Mouse (Mus musculus): ENCODE results near the gene Gm21969.
A peak's percentile ranks its signal among the peaks of the same experiment; 100 is the strongest.

Gene Gm21969

GRCm38 (mm10) chr4:139661897-139662296 lies 58.9 kb downstream of the Gm21969 start:
- no peak for DNase-seq (ENCODE audit: low spot score)

DNA sequence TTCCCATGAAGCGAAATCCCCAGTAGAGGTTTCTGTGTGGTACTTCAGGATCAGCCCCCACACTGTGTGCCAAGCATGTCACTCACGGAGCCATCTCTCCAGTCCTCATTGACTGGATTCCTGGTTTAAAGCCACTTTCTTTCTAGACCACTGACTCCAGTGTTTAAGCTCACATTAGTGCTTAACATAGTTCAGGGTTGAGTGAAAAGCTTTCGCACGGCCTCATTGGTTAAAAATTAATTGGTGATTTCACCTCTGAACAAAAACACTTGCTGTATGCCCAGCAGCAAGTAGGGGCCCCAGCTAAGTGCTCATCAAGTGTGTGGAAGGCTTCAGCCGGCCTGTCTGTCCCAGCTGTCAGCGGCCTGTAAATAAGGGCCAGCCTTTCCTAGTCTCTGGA lies 64.6 kb downstream of the Gm21969 start:
- DNase-seq (ENCODE audit: low spot score), result no peak

DNA sequence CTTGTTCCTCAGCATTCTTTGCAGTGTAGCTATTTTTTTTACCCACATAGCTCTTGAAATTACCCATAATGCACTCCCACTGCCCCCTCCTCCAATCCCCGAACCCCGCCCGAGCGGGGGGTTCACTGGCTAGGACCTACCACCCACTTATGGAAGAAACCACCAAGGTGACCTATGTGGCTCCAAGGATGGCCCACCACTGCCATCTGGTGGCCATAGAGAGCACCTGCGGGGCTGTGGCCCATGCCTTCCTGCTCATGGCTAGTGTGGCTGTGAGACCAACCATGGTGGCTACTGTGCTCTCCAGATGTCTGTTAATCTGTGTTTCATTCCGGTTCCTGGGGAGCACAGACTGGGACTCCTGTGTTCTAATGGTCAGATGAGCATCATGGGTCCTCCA lies 66.9 kb downstream of the Gm21969 start:
- DNase-seq (ENCODE audit: low spot score), result peak; percentile 46

DNA sequence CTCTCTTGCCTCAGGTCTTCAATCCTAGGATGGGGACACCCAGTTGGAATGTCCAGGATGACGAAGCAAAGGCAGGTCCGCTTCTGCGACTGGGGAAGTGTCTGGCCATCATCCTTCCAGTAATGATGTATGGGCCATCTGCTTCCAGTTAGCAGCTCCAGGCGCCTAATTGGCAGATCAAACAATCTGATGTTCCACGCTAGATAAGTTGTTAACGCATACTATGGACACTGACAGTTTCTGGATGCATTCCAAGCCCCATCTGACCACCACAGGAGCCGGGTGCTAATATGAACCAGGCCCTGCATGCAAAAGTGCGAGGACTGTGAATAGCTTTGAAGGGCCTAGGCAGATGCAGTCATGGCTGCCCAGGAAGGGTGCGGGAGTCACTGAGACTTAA lies 72.7 kb downstream of the Gm21969 start:
- DNase-seq (ENCODE audit: low spot score), result no peak

DNA sequence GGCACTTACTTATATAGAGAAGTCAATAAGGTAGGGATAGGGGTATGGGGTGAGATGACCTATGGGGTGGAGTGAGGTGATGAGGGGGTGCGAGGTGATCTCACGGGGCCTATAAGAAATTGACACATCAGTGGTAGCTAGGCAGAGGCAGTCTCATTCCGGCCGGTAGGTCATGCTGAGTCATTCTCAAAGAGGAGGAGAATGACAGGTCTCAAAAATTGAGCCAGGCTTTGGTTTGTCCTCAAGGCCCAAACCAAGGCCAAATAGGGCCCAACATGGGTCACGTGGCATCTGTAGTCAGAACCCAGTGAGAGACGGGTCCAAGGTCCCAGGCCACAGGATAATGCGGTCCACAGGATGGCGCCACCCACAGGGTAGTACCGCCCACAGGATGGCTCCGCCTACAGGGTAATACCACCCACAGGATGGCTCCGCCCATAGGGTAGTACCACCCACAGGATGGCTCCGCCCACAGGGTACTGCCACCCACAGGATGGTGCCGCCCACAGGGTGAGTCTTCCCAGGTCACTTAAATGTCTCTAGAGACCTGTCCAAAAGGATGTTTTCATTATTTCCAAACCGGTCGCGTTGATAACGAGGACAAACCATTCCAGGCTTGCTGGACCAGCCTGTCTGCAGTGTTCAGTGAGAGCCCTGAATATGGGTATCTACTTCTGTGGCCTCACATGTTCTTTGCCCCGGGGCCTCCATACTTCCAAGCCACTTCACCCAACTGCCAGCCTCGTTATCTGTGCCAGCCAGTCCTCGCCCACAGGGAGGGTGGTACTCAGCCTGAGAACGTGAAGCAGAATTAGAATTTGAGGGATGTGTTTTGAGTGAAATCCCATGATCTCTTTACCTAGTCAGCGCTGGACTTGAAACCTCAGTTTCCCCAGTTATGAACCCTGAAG lies 81.0 kb downstream of the Gm21969 start:
- DNase-seq (ENCODE audit: low spot score), result no peak

DNA sequence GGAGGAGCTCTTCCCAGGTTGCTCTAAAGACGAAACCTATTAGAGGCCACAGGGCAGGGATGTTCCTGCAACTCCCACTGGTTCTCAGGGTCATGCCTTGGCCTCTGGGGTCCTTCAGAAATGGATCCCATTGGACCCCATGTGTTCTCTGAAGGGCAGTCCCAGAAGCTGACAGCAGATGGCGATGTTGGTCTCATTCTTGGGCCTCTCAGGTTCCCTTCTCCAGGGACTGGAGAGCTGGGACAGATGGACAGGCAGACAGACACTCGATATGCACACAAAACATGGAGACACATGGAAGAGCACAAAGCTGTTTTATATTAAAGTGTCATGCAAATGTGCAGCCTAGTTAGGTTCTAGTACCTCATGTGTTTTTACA lies 81.6 kb downstream of the Gm21969 start:
- DNase-seq (ENCODE audit: low spot score), result no peak

DNA sequence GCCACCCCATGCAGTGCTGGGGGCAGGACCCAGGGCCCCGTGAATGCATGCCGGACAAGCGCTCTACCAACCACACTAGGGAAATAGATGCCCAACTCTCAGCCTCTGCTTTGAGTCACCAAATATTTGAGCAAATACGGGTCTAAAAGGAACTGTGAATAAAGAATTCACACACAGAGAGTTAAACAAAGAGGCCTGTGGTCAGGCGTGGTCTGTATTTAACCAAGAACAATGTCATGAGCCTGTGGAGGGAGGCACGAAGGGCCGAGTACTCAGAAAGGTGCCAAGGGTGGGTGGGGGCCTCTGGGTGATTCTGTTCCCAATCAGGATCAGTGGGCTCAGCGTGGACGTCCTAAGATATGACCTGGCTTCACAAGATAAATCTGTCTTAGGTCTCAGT lies 85.1 kb downstream of the Gm21969 start:
- DNase-seq (ENCODE audit: low spot score), result no peak

GRCm38 (mm10) chr4:139689627-139690269 lies 86.8 kb downstream of the Gm21969 start:
- DNase-seq (ENCODE audit: low spot score), result no peak

- no peak for DNase-seq (ENCODE audit: low spot score)
Observed at GRCm38 (mm10) chr4:139693315-139693714, 90.3 kb downstream of the Gm21969 start.

DNA sequence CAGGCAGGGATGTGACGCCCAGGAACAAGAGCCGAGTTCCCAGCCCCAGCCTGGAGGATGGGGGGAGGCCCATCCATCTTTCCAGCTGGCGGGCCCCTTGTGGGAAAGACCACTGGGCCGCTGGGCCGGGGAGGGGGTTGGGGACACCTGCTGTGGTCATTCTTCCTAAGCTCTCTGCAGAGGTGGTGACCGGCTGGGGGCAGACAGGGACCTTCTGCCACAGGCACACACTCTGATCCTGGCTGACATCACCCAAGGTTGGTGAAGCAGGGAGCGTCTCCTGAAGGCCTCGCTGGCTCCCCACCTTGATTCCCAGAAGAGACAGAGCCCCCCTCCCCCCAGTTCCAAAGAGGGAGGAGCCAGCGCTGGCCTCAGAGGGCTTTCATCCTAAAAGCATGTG lies 94.8 kb downstream of the Gm21969 start:
- DNase-seq (ENCODE audit: low spot score), result no peak

DNA sequence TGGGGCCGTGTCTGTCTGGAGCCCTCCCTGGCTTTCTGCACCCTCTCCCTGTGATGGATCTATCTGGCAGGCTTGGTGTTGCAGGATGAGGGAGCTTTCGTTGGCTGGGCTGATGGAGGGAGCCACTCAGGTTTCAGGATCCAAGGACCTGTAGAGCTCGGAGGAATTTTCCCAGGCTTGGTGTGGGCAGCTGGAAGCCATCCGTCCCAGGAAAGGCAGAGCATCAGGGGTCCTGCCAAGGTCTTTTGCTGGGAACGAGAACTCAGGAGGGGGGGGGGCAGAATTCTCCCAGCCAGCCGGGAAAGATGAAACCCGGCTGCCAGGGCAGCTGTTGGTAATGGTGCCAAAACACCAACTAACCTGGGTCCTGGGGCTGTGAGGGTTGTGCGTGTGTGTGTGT lies 95.6 kb downstream of the Gm21969 start:
- DNase-seq (ENCODE audit: low spot score), result no peak

- no peak for DNase-seq (ENCODE audit: low spot score)
Observed at GRCm38 (mm10) chr4:139702914-139703313, 99.9 kb downstream of the Gm21969 start.

GRCm38 (mm10) chr4:139703468-139703867 lies 100.5 kb downstream of the Gm21969 start:
- DNase-seq (ENCODE audit: low spot score), result no peak

DNA sequence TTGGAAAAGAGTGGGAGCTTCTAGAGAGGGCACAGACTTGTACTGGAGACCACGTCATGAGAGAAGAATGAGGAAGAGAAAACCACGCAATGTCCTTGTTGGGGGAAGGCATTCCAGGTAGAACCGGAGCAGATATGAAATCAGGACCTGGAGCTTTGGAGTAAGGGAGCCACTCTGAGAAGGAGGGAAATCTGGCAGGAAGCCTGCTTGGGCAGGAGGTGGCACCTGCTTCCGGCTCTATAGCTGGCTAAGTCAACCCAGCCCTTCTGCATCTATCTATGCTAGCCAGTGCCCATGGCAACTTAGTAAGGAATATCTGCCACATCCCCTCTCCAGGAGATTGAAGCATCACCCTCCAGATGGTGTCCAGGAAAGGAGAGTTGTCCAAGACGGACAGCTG lies 103.0 kb downstream of the Gm21969 start:
- DNase-seq (ENCODE audit: low spot score), result no peak

- no peak for DNase-seq (ENCODE audit: low spot score)
Observed at GRCm38 (mm10) chr4:139710467-139711334, 107.7 kb downstream of the Gm21969 start.

Measured in T-cell, adult 2 months (primary cell).